Mouse (Mus musculus) testis, postnatal 14 days (tissue): ENCODE results near the gene Gm10663.

ENCODE experiments used
- DNase-seq: peaks from one replicate; pipeline ENCODE4 v3.0.0; 2021; ENCODE audit warnings: low spot score

The Gm10663 gene

GRCm38 (mm10) chr8:65087711-65088110 is 12.9 kb downstream of the Gm10663 start:
- DNase-seq = no peak

DNA sequence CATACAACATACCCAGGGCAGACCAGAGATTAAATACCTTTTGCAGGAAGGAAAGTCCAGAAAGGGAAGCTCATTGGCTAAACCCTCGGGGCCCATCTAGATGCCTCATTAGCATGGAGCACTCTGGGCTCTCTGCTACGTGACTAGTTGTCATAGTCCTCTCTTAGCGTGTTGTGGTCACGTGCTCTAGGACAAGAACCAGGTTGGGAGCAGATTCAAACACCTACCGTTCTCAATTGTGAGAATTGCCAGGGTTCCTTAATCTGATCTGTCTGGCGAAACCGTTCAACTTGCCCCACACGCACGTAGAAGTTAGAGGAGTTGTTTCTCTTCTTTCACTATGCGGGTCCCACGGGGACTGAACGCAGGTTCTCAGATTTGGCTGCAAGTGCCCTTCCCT is 13.3 kb downstream of the Gm10663 start:
- no peak for DNase-seq

- no peak for DNase-seq
Measured at GRCm38 (mm10) chr8:65089781-65090180, 14.9 kb downstream of the Gm10663 start.

DNA sequence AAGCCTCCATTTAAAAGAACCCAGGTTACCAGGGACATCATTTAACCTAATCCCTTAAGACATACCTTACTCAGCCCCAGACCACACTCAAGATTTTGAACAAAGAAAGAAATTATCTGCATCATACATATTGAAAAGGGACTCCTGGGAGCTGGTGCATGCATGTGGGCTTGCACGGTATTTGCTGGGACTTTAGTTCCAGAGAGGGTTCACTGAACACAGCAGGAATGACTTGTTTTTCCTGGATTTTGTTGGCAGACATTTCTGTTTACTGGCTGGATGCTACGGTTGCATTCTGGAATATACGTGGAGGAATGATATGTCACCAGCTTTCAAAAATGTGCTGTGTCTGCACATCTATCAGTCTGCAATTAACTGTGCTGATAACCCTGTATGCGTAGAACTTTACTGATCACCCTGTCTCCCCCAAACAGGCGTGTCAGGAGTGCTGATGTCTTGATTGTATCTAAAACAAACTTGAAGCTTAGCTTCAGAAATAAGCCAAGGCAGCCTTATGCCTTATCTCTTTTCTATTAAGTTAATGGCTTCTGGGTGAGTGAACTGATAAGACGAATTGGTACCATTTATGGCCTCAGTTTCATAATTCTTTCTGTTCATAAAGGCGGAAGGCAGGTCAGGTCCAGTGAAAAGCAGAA is 23.1 kb downstream of the Gm10663 start:
- no peak for DNase-seq

- no peak for DNase-seq
Measured at GRCm38 (mm10) chr8:65099735-65100134, 24.9 kb downstream of the Gm10663 start.

DNA sequence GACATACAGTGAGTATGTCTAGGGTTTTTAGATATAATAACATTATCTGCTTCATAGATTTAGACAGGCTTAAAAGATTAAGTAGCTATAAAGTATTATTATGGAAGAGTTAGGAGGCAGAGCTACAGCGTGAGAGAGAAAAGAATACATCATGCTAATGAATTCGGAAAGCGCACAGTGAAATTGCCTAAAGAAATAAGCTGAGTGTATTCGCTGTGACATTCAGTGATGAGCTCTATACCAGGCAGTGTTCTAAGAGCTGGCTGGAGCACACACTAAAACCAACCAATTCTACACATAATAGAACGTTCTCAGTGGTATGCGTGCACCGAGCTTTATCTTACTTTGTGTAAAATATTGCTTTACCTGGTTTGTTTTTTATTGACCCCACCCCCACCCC is 28.8 kb downstream of the Gm10663 start:
- no peak for DNase-seq

- no peak for DNase-seq
Measured at GRCm38 (mm10) chr8:65104041-65104440, 29.2 kb downstream of the Gm10663 start.

DNA sequence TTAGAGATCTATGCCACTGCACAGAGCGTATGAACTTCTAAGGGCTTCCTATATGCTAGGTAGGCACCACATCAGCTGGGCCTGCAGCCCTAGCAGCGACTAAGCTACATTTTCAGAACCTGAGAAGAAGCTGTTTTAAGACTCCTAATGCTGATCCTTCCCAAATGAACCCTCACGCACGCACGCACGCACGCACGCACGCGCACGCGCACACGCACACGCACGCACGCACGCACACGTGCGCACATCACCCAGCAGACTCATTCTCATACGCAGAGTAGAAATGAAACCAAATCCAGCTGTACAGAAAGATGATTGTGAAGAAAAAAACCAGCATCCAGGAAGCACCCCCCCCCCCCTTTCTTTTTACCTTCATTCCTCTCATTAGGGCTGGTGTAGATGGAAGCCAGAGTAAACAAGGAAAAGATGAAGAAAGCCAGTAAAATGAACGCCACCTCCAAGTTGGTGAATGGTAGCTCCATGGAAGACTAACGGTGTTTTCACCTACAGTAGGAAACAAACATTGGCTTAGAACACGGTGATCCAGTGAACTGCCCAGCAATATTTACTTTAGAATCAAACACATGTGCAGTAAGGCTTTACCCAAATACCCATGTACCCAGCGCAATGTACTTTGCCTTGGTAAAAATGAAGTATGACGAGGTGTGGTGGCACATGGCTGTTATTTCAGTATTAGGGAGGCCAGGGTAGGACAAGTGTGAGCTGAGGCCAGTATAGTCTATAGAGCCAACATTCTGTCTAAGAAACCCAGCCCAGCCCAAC is 33.3 kb downstream of the Gm10663 start:
- DNase-seq = no peak

GRCm38 (mm10) chr8:65108936-65109335 is 34.1 kb downstream of the Gm10663 start:
- DNase-seq = no peak

DNA sequence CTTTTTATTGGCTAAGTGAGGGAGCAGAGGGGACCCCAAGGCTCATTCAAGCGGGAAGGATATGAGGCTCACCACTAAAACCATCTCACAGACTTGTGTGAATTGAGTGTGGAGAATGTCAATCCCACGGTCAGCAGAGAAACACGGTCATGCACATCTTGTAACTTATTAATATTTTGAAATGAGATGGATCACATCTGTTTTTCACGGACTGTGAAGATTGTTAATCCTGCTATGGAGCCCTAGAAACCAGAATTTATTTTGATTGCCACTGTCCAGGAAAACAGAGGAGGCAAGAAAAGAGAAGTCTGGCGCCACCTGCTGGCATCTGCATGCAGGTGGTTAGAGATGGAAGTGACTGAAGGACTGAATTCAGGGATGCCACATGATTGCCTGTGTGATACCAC is 35.5 kb downstream of the Gm10663 start:
- peak; percentile 43 for DNase-seq

- no peak for DNase-seq
Measured at GRCm38 (mm10) chr8:65112092-65112491, 37.3 kb downstream of the Gm10663 start.

DNA sequence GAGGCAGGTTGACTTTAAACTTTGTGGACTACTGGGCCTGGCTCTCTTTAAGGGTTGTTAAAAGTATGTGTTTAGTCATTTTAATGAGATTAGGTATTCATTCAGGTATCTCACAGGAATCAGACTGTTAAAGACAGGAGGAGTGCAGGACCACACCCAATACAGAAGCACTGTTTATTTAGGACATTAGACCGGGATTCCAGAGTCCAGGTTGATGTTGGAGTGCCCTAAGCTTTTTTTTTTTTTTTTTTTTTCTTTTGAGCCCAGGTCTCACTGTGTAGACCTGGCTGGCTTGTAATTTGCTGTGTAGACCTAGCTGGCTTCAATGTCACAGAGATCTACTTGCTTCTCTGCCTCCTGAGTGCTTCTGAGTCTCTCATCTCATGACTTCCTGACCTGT is 51.2 kb downstream of the Gm10663 start:
- DNase-seq = no peak

- DNase-seq = no peak
Measured at GRCm38 (mm10) chr8:65126454-65126853, 51.6 kb downstream of the Gm10663 start.
